Mouse (Mus musculus) ES-Bruce4 (cell line): Measurements from ENCODE around the gene Dclk1. TPM values are rescaled to one million over a fixed set of nuclear protein-coding genes. Genes with fewer than 3 reads are reported as not detected.

Experiments
- H3K27ac ChIP-seq: 2 replicates; pipeline ENCODE4 v1.5.1; 2012; ENCODE audit warnings: low read length, inconsistent platforms; ENCODE audit not compliant: insufficient read depth
- H3K27me3 ChIP-seq: 2 replicates; pipeline ENCODE4 v1.6.1; 2012; ENCODE audit warnings: mild to moderate bottlenecking, low read length, inconsistent platforms; ENCODE audit not compliant: control insufficient read depth, poor library complexity, insufficient read depth, severe bottlenecking
- H3K36me3 ChIP-seq: 2 replicates; pipeline ENCODE4 v1.6.1; 2012; ENCODE audit warnings: inconsistent platforms, mild to moderate bottlenecking, low read length, moderate library complexity; ENCODE audit not compliant: control insufficient read depth, poor library complexity, insufficient read depth, severe bottlenecking
- H3K4me1 ChIP-seq: one replicate; pipeline ENCODE4 v1.8.1; 2011; ENCODE audit warnings: low read length; ENCODE audit not compliant: control insufficient read depth, insufficient read depth
- H3K4me3 ChIP-seq: 2 replicates; pipeline ENCODE4 v1.5.1; 2011; ENCODE audit warnings: low read depth, mild to moderate bottlenecking, low read length
- H3K9ac ChIP-seq: 2 replicates; pipeline ENCODE4 v1.6.1; 2012; ENCODE audit warnings: low read depth, mild to moderate bottlenecking, inconsistent platforms; ENCODE audit not compliant: poor library complexity, severe bottlenecking
- H3K9me3 ChIP-seq: replicated peaks from 2 replicates; pipeline ENCODE4 v1.6.1; 2012; ENCODE audit warnings: mild to moderate bottlenecking, low read length, inconsistent platforms; ENCODE audit not compliant: control insufficient read depth, poor library complexity, insufficient read depth, severe bottlenecking
- CTCF ChIP-seq: IDR thresholded peaks from one replicate; pipeline ENCODE4 v1.8.1; 2011; ENCODE audit warnings: low read depth, low read length
- EP300 ChIP-seq: IDR thresholded peaks from 2 replicates; pipeline ENCODE4 v1.6.1; 2011; ENCODE audit warnings: low read depth, low read length; ENCODE audit not compliant: insufficient read depth
- POLR2A ChIP-seq: IDR thresholded peaks from one replicate; pipeline ENCODE4 v1.8.1; 2011; ENCODE audit warnings: low read length; ENCODE audit not compliant: insufficient read depth
- polyA plus RNA-seq: library from polyadenylated mRNA; stranded (reverse); fragments of >200 nt; gene quantifications from 2 replicates; pipeline ENCODE4 v1.2.4, GENCODE M21; 2011; ENCODE audit warnings: low read depth; ENCODE audit not compliant: missing spikeins, insufficient read depth, insufficient read length

Gene Dclk1
- polyA plus RNA-seq, 1 experiment = 1.3 TPM

DNA sequence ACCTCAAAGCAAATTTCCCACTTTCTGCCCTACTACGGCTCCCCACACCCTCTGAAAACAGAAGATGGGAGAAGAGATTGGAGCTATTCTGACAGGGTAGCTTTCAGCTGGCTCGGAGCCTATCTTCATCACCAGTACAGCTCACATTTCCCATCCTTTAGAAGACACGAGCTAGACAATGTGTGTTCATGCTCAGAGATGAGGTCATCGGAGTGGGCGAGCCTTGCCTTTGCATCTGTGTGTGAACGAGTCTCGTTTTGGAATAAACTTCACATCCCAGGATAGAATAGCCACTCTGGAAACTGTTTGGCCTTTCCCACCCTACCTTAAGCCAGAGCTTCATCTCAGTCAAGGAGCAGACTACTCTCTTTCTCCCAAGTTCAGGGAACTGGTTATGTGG is 95.5 kb downstream of the Dclk1 start:
- Histone ChIP-seq H3K4me1 (no peaks in the 10 kb centered on the region), H3K9ac (no peak overlapping the region), H3K27me3 (no peaks in the 10 kb centered on the region), H3K27ac (no peak overlapping the region), H3K36me3 (no peaks in the 10 kb centered on the region), H3K9me3 (no peaks in the 10 kb centered on the region), H3K4me3 (no peak overlapping the region)
- TF ChIP-seq POLR2A (no peak), EP300 (no peak), CTCF (no peak)

DNA sequence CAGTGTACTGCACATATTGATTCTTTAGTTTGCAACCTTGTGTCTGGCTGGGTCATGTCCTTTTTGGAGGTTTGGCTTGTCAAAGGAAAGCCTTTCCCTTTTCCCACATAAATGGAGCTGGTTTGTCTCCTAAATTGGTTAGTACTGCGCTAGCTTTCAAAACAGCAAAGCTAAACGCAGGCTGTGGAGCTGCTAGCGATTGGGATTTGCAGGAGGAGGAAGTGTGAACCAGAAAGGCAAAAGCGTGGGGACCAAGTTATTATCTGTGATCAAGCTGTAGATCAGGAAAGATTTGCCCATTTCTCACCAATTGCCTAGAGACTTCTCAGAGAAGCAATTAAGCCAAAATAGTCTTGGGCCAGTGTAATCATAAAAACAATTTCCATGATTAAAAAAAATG is 100.3 kb downstream of the Dclk1 start:
- Histone ChIP-seq H3K9me3 (no peaks in the 10 kb centered on the region), H3K9ac (no peak overlapping the region), H3K27me3 (no peaks in the 10 kb centered on the region), H3K36me3 (no peaks in the 10 kb centered on the region), H3K4me3 (no peak overlapping the region), H3K27ac (no peak overlapping the region), H3K4me1 (no peaks in the 10 kb centered on the region)
- TF ChIP-seq POLR2A (no peak), CTCF (no peak), EP300 (no peak)

DNA sequence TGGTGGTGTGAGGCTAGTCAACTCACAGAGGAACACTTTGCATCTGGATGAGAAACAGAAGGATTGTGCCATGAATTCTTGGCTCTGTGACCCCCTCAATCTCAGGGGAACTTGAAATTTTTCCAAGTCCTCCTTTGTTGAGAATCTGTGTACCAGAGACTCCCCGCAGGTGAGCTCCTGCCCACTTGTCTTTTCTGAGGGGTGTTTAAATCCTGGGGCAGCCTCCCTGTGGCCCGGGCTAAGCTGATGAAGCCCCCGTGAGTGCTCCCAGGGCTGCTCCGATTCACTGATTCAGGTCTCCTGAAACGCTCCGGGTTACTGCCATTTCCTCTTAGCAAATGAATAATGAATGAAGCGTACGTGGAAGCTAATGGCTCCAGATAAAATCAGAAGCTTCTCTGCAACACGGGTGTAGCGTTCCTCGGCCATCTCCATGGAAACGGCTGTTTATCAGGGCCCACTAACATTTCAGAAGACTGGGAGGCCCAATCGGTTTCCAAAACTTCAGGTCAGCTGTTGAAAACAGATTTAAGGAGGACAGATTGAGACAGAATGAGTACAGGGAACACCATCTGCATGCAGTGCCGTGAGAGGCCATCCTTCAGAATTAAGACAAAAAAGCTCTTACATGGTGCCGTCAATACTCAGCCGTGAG is 105.3 kb downstream of the Dclk1 start:
- H3K4me1 ChIP-seq = no peaks in the 10 kb centered on the region
- H3K4me3 ChIP-seq = no peak overlapping the region
- H3K9me3 ChIP-seq = no peaks in the 10 kb centered on the region
- TF ChIP-seq CTCF (no peak), POLR2A (no peak), EP300 (no peak)
- H3K27ac ChIP-seq = no peak overlapping the region
- H3K27me3 ChIP-seq = no peaks in the 10 kb centered on the region
- H3K9ac ChIP-seq = no peak overlapping the region
- H3K36me3 ChIP-seq = no peaks in the 10 kb centered on the region

DNA sequence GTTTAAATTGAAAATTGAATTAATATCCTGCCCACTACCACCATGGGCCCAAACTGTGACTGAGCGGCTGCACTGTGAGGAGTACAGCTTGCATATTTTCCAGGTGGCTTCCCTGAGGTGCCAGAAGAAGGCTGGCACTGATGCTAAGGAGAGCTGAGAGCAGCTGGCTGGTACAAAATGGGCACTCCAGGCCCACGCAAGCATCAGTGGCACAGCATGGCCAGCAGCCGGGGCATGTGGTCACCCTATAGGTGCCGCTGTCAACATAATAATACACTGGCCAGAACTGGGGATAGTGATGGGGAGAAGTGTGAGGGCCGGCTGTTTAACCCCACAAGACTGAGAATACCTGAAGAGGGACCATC is 105.8 kb downstream of the Dclk1 start:
- TF ChIP-seq EP300 (no peak), POLR2A (no peak), CTCF (no peak)
- no peaks in the 10 kb centered on the region for H3K36me3 ChIP-seq
- H3K4me3 ChIP-seq = no peak overlapping the region
- no peaks in the 10 kb centered on the region for H3K9me3 ChIP-seq
- H3K4me1 ChIP-seq = no peaks in the 10 kb centered on the region
- no peak overlapping the region for H3K27ac ChIP-seq
- no peak overlapping the region for H3K9ac ChIP-seq
- H3K27me3 ChIP-seq = no peaks in the 10 kb centered on the region

DNA sequence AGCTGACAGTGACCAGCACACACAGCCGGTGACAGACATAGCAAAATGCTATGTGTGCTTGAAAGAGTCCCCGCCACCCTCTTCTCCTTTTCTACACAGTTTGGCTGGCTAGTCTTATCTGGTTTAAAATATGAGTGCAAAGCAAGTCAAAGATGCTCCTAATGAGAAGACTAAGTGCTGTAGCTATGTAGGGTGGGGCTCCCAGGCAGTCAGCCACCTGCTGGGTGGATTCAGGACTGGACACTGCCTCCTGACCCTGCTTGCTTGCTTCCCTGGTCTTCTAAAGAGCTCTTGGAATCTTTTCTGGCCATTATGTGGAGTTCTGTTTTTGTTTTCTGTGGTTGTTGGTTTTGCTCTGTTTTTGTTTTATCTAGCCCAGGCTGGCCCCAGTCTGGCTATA is 108.0 kb downstream of the Dclk1 start:
- H3K9ac ChIP-seq = no peak overlapping the region
- no peaks in the 10 kb centered on the region for H3K4me1 ChIP-seq

DNA sequence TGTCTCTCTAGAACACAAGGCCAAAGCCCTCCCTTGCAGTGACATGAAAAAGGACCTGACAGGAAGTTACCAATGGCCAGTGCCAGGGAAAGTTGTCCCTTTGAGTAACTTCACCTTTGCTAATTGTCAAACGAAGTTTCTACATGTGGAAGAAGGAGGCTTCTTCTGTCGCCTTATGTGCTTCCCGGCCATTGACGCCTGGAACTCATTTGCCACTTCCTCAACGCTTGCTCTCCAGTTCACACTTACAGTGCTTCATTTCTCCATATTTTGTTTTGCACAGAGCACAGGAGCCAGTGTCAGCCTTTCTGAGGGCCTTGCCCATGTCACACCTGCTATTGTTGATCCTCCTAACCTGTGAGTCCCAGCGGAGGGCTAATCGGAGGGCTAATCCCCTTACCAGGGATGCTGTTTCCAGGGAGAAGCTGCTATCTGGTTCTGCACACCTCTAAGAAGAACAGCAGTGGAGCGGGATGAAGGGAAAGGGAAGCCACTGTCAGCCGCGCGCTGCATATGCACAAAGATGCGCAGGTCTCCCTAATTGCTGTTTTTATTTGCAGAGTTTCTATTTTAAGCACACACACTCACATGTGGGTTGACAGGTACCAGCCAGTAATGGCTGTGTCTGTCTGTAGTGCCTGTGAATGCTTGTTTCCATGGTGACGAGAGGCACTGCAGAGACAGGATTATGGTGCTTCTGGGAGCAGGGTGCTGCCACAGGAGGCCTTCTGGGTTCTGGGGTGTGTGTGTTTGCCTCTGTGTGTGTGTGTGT is 109.3 kb downstream of the Dclk1 start:
- no peak overlapping the region for H3K4me3 ChIP-seq

More for the DNA sequence above, 108.0 kb downstream of the Dclk1 start:
- Histone ChIP-seq H3K9me3 (no peaks in the 10 kb centered on the region), H3K4me3 (no peak overlapping the region), H3K36me3 (no peaks in the 10 kb centered on the region), H3K27me3 (no peaks in the 10 kb centered on the region), H3K27ac (no peak overlapping the region)
- no peak for TF ChIP-seq EP300
- no peak for TF ChIP-seq CTCF
- TF ChIP-seq POLR2A = no peak

More for the DNA sequence above, 109.3 kb downstream of the Dclk1 start:
- Histone ChIP-seq H3K9ac (no peak overlapping the region), H3K4me1 (no peaks in the 10 kb centered on the region), H3K36me3 (no peaks in the 10 kb centered on the region), H3K27me3 (no peaks in the 10 kb centered on the region), H3K9me3 (no peaks in the 10 kb centered on the region), H3K27ac (no peak overlapping the region)
- TF ChIP-seq EP300 = no peak
- TF ChIP-seq POLR2A = no peak
- TF ChIP-seq CTCF = no peak
